ENCODE assay signal across 22 mouse cellular contexts in genomic region chr16:88651082-88651481, GRCm38 (mm10). TPM values are rescaled to one million over a fixed set of nuclear protein-coding genes. Genes with fewer than 3 reads are reported as not detected.
DNase-seq lines count a peak whose midpoint lies in the region; ATAC-seq and TF ChIP-seq lines count a peak whose summit lies in the region.
"Had no signal": no experiment of that assay in that cellular context is flagged by ENCODE, and none has a peak within 500 bp of the region (broad histone marks: within the 10 kb centered on the region; RNA-seq: fewer than 3 reads in every experiment).

No protein-coding gene starts in this region.

- no peak overlapping the region for H3K4me2 ChIP-seq in midbrain, embryonic 11.5 days
- H3K4me2 ChIP-seq in midbrain, embryonic 13.5 days (replicated peaks) = no peak overlapping the region
- no peak overlapping the region for H3K4me2 ChIP-seq in intestine, embryonic 16.5 days (ENCODE audit: low read depth, low read length)
- H3K4me2 ChIP-seq in forebrain, postnatal 0 days (ENCODE audit: low read depth) = no peak overlapping the region
- H3K4me2 ChIP-seq: embryonic facial prominence, embryonic 13.5 days; forebrain, embryonic 13.5 days; forebrain, embryonic 15.5 days had no signal

- ATAC-seq in midbrain, embryonic 11.5 days (ENCODE audit: low FRiP score) = no peak
- no peak for ATAC-seq in midbrain, embryonic 13.5 days
- ATAC-seq in intestine, embryonic 16.5 days = peak; percentile 79
- ATAC-seq in forebrain, postnatal 0 days = no peak
- ATAC-seq: forebrain, embryonic 13.5 days; forebrain, embryonic 15.5 days had no signal

- H3K27ac ChIP-seq in midbrain, embryonic 11.5 days (ENCODE audit: low read depth, low read length) = no peak overlapping the region
- H3K27ac ChIP-seq in midbrain, embryonic 13.5 days = no peak overlapping the region
- H3K27ac ChIP-seq in intestine, embryonic 16.5 days (ENCODE audit: low read length) = no peak overlapping the region; the same call in 1 of the 2 replicates
- no peak overlapping the region for H3K27ac ChIP-seq in forebrain, postnatal 0 days (ENCODE audit: low read depth, low read length)
- H3K27ac ChIP-seq: embryonic facial prominence, embryonic 13.5 days; forebrain, embryonic 13.5 days; forebrain, embryonic 15.5 days had no signal

- no peaks in the 10 kb centered on the region for H3K9me3 ChIP-seq in midbrain, embryonic 11.5 days (ENCODE audit: control insufficient read depth, low read length)
- no peaks in the 10 kb centered on the region for H3K9me3 ChIP-seq in midbrain, embryonic 13.5 days
- no peaks in the 10 kb centered on the region for H3K9me3 ChIP-seq in intestine, embryonic 16.5 days (ENCODE audit: control insufficient read depth, low read length)
- H3K9me3 ChIP-seq in forebrain, postnatal 0 days (ENCODE audit: low read length) = no peaks in the 10 kb centered on the region
- H3K9me3 ChIP-seq: embryonic facial prominence, embryonic 13.5 days; forebrain, embryonic 13.5 days; forebrain, embryonic 15.5 days had no signal

- H3K27me3 ChIP-seq in midbrain, embryonic 11.5 days (ENCODE audit: control insufficient read depth, insufficient read depth, low read length) = no peaks in the 10 kb centered on the region
- no peaks in the 10 kb centered on the region for H3K27me3 ChIP-seq in midbrain, embryonic 13.5 days
- H3K27me3 ChIP-seq in intestine, embryonic 16.5 days (replicated peaks; ENCODE audit: control insufficient read depth, insufficient read depth, low read length) = no peaks in the 10 kb centered on the region
- no peaks in the 10 kb centered on the region for H3K27me3 ChIP-seq in forebrain, postnatal 0 days (ENCODE audit: insufficient read depth, low read length)
- H3K27me3 ChIP-seq: embryonic facial prominence, embryonic 13.5 days; forebrain, embryonic 13.5 days; forebrain, embryonic 15.5 days had no signal

- no peak overlapping the region for H3K9ac ChIP-seq in midbrain, embryonic 11.5 days (ENCODE audit: low read length)
- no peak overlapping the region for H3K9ac ChIP-seq in midbrain, embryonic 13.5 days (replicated peaks)
- no peak overlapping the region for H3K9ac ChIP-seq in intestine, embryonic 16.5 days (ENCODE audit: low read depth, low read length)
- H3K9ac ChIP-seq in forebrain, postnatal 0 days = no peak overlapping the region
- H3K9ac ChIP-seq: embryonic facial prominence, embryonic 13.5 days; forebrain, embryonic 13.5 days; forebrain, embryonic 15.5 days had no signal

- DNase-seq in midbrain, embryonic 11.5 days (ENCODE audit: low spot score, missing footprints) = peak; percentile 47
- DNase-seq in large intestine, adult 2 months (ENCODE audit: low read depth, low spot score) = peak; percentile 70
- no peak for DNase-seq in forebrain, postnatal 0 days
- no peak for DNase-seq in frontal cortex, adult 2 months (ENCODE audit: extremely low spot score in 1 of 2, low spot score in 1 of 2)
- DNase-seq: adrenal gland, adult 2 months; adrenal gland, postnatal 10 days; adrenal gland, postnatal 25 days; cerebellum, adult 11-12 months; cerebellum, adult 2 months; cerebellum, adult 9-10 months; cerebellum, postnatal 25 days had no signal

- no peaks in the 10 kb centered on the region for H3K4me1 ChIP-seq in midbrain, embryonic 11.5 days (ENCODE audit: control insufficient read depth, insufficient read depth, low read length)
- H3K4me1 ChIP-seq in midbrain, embryonic 13.5 days (replicated peaks) = no peaks in the 10 kb centered on the region
- peaks cover 6% of the 10 kb centered on the region; the same call in 1 of the 2 replicates for H3K4me1 ChIP-seq in intestine, embryonic 16.5 days (ENCODE audit: control insufficient read depth, insufficient read depth, low read length)
- H3K4me1 ChIP-seq in forebrain, postnatal 0 days (ENCODE audit: insufficient read depth) = no peaks in the 10 kb centered on the region
- H3K4me1 ChIP-seq: embryonic facial prominence, embryonic 13.5 days; forebrain, embryonic 13.5 days; forebrain, embryonic 15.5 days had no signal

- TF ChIP-seq CTCF in forebrain, postnatal 0 days (IDR thresholded peaks at IDR 0.05; ENCODE audit: low read depth) = no peak

- no peak overlapping the region for H3K4me3 ChIP-seq in midbrain, embryonic 11.5 days (ENCODE audit: low read depth, low read length)
- no peak overlapping the region for H3K4me3 ChIP-seq in midbrain, embryonic 13.5 days (replicated peaks)
- H3K4me3 ChIP-seq in intestine, embryonic 16.5 days (ENCODE audit: low read length) = no peak overlapping the region
- H3K4me3 ChIP-seq in forebrain, postnatal 0 days (ENCODE audit: low read depth, low read length) = no peak overlapping the region
- H3K4me3 ChIP-seq: embryonic facial prominence, embryonic 13.5 days; forebrain, embryonic 13.5 days; forebrain, embryonic 15.5 days had no signal

- H3K36me3 ChIP-seq in midbrain, embryonic 11.5 days (ENCODE audit: control insufficient read depth, insufficient read depth, low read length) = no peaks in the 10 kb centered on the region
- H3K36me3 ChIP-seq in midbrain, embryonic 13.5 days = no peaks in the 10 kb centered on the region
- no peaks in the 10 kb centered on the region for H3K36me3 ChIP-seq in intestine, embryonic 16.5 days (ENCODE audit: control insufficient read depth, insufficient read depth, low read length)
- no peaks in the 10 kb centered on the region for H3K36me3 ChIP-seq in forebrain, postnatal 0 days (ENCODE audit: insufficient read depth)
- H3K36me3 ChIP-seq: embryonic facial prominence, embryonic 13.5 days; forebrain, embryonic 15.5 days had no signal

- WGBS in midbrain, embryonic 11.5 days = 81% methylated on average over 1 of the region's 1 CpGs
- WGBS in midbrain, embryonic 13.5 days = 92% methylated on average over 1 of the region's 1 CpGs
- WGBS in intestine, embryonic 16.5 days = 57% methylated on average over 1 of the region's 1 CpGs
- 20% methylated on average over 1 of the region's 1 CpGs for WGBS in large intestine, adult 2 months
- WGBS in forebrain, postnatal 0 days = 84% methylated on average over 1 of the region's 1 CpGs

RNA-seq across cellular contexts. Expression of gene Krtap26-1, which starts 3.5 kb away (rescaled TPM):
- not detected in 2 replicates for polyA plus RNA-seq in midbrain, embryonic 11.5 days (2014; fragmentation: Nextera tagmentation; extraction: Ambion mirVana)
- polyA plus RNA-seq in midbrain, embryonic 13.5 days (2015; fragmentation: Nextera tagmentation; extraction: Ambion mirVana) = not detected in 2 replicates
- 0.28 TPM in 1 of 2 replicates, not detected in the other for polyA plus RNA-seq in intestine, embryonic 16.5 days (2015; fragmentation: Nextera tagmentation; extraction: Ambion mirVana)
- not detected in 2 replicates for polyA plus RNA-seq in large intestine, adult 2 months (2012; rRNA removed)
- not detected in 2 replicates for total RNA-seq in forebrain, postnatal 0 days (2014; rRNA removed)
- not detected in 2 replicates for polyA plus RNA-seq in forebrain, postnatal 0 days (2015; fragmentation: Nextera tagmentation; extraction: Ambion mirVana)
- not detected in 2 replicates for polyA plus RNA-seq in frontal cortex, adult 2 months (2012; rRNA removed)
- total RNA-seq: adrenal gland, adult 2 months; adrenal gland, postnatal 10 days; adrenal gland, postnatal 25 days; ES-E14; MEL had no signal
- polyA plus RNA-seq: adrenal gland, adult 2 months; C2C12; cerebellum, adult 2 months; cortical plate, adult 2 months; embryonic facial prominence, embryonic 11.5 days; embryonic facial prominence, embryonic 13.5 days; forebrain, embryonic 11.5 days; forebrain, embryonic 13.5 days; forebrain, embryonic 15.5 days had no signal

RNA-seq across cellular contexts. Expression of gene Krtap27-1, which starts 20.4 kb away (rescaled TPM):
- polyA plus RNA-seq in midbrain, embryonic 11.5 days (2014; fragmentation: Nextera tagmentation; extraction: Ambion mirVana) = not detected in 2 replicates
- not detected in 2 replicates for polyA plus RNA-seq in midbrain, embryonic 13.5 days (2015; fragmentation: Nextera tagmentation; extraction: Ambion mirVana)
- polyA plus RNA-seq in intestine, embryonic 16.5 days (2015; fragmentation: Nextera tagmentation; extraction: Ambion mirVana) = not detected in 2 replicates
- not detected in 2 replicates for polyA plus RNA-seq in large intestine, adult 2 months (2012; rRNA removed)
- total RNA-seq in forebrain, postnatal 0 days (2014; rRNA removed) = not detected in 2 replicates
- not detected in 2 replicates for polyA plus RNA-seq in forebrain, postnatal 0 days (2015; fragmentation: Nextera tagmentation; extraction: Ambion mirVana)
- polyA plus RNA-seq in frontal cortex, adult 2 months (2012; rRNA removed) = not detected in 2 replicates
- total RNA-seq: adrenal gland, adult 2 months; adrenal gland, postnatal 10 days; adrenal gland, postnatal 25 days; ES-E14; MEL had no signal
- polyA plus RNA-seq: adrenal gland, adult 2 months; C2C12; cerebellum, adult 2 months; cortical plate, adult 2 months; embryonic facial prominence, embryonic 11.5 days; embryonic facial prominence, embryonic 13.5 days; forebrain, embryonic 11.5 days; forebrain, embryonic 13.5 days; forebrain, embryonic 15.5 days had no signal

RNA-seq across cellular contexts. Expression of gene 2310079G19Rik, which starts 23.6 kb away (rescaled TPM):
- not detected in 2 replicates for polyA plus RNA-seq in midbrain, embryonic 11.5 days (2014; fragmentation: Nextera tagmentation; extraction: Ambion mirVana)
- not detected in 2 replicates for polyA plus RNA-seq in midbrain, embryonic 13.5 days (2015; fragmentation: Nextera tagmentation; extraction: Ambion mirVana)
- not detected in 2 replicates for polyA plus RNA-seq in intestine, embryonic 16.5 days (2015; fragmentation: Nextera tagmentation; extraction: Ambion mirVana)
- not detected in 2 replicates for polyA plus RNA-seq in large intestine, adult 2 months (2012; rRNA removed)
- total RNA-seq in forebrain, postnatal 0 days (2014; rRNA removed) = not detected in 2 replicates
- not detected in 2 replicates for polyA plus RNA-seq in forebrain, postnatal 0 days (2015; fragmentation: Nextera tagmentation; extraction: Ambion mirVana)
- not detected in 2 replicates for polyA plus RNA-seq in frontal cortex, adult 2 months (2012; rRNA removed)
- total RNA-seq: adrenal gland, adult 2 months; adrenal gland, postnatal 10 days; adrenal gland, postnatal 25 days; ES-E14; MEL had no signal
- polyA plus RNA-seq: adrenal gland, adult 2 months; C2C12; cerebellum, adult 2 months; cortical plate, adult 2 months; embryonic facial prominence, embryonic 11.5 days; embryonic facial prominence, embryonic 13.5 days; forebrain, embryonic 11.5 days; forebrain, embryonic 13.5 days; forebrain, embryonic 15.5 days had no signal

RNA-seq across cellular contexts. Expression of gene Krtap24-1, which starts 39.0 kb away (rescaled TPM):
- not detected in 2 replicates for polyA plus RNA-seq in midbrain, embryonic 11.5 days (2014; fragmentation: Nextera tagmentation; extraction: Ambion mirVana)
- not detected in 2 replicates for polyA plus RNA-seq in midbrain, embryonic 13.5 days (2015; fragmentation: Nextera tagmentation; extraction: Ambion mirVana)
- not detected in 2 replicates for polyA plus RNA-seq in intestine, embryonic 16.5 days (2015; fragmentation: Nextera tagmentation; extraction: Ambion mirVana)
- polyA plus RNA-seq in large intestine, adult 2 months (2012; rRNA removed) = not detected in 2 replicates
- not detected in 2 replicates for total RNA-seq in forebrain, postnatal 0 days (2014; rRNA removed)
- polyA plus RNA-seq in forebrain, postnatal 0 days (2015; fragmentation: Nextera tagmentation; extraction: Ambion mirVana) = not detected in 2 replicates
- not detected in 2 replicates for polyA plus RNA-seq in frontal cortex, adult 2 months (2012; rRNA removed)
- total RNA-seq: adrenal gland, adult 2 months; adrenal gland, postnatal 10 days; adrenal gland, postnatal 25 days; ES-E14; MEL had no signal
- polyA plus RNA-seq: adrenal gland, adult 2 months; C2C12; cerebellum, adult 2 months; cortical plate, adult 2 months; embryonic facial prominence, embryonic 11.5 days; embryonic facial prominence, embryonic 13.5 days; forebrain, embryonic 11.5 days; forebrain, embryonic 13.5 days; forebrain, embryonic 15.5 days had no signal

RNA-seq across cellular contexts. Expression of gene 2310061N02Rik, which starts 56.7 kb away (rescaled TPM):
- not detected in 2 replicates for polyA plus RNA-seq in midbrain, embryonic 11.5 days (2014; fragmentation: Nextera tagmentation; extraction: Ambion mirVana)
- polyA plus RNA-seq in midbrain, embryonic 13.5 days (2015; fragmentation: Nextera tagmentation; extraction: Ambion mirVana) = not detected in 2 replicates
- not detected in 2 replicates for polyA plus RNA-seq in intestine, embryonic 16.5 days (2015; fragmentation: Nextera tagmentation; extraction: Ambion mirVana)
- polyA plus RNA-seq in large intestine, adult 2 months (2012; rRNA removed) = not detected in 2 replicates
- total RNA-seq in forebrain, postnatal 0 days (2014; rRNA removed) = not detected in 2 replicates
- not detected in 2 replicates for polyA plus RNA-seq in forebrain, postnatal 0 days (2015; fragmentation: Nextera tagmentation; extraction: Ambion mirVana)
- polyA plus RNA-seq in frontal cortex, adult 2 months (2012; rRNA removed) = not detected in 2 replicates
- total RNA-seq: adrenal gland, adult 2 months; adrenal gland, postnatal 10 days; adrenal gland, postnatal 25 days; ES-E14; MEL had no signal
- polyA plus RNA-seq: adrenal gland, adult 2 months; C2C12; cerebellum, adult 2 months; cortical plate, adult 2 months; embryonic facial prominence, embryonic 11.5 days; embryonic facial prominence, embryonic 13.5 days; forebrain, embryonic 11.5 days; forebrain, embryonic 13.5 days; forebrain, embryonic 15.5 days had no signal

Comparison
In these comparisons a context has a peak if more than half of its experiments do, and no peak if none do; other contexts are left out.
1. DNase-seq: peak in midbrain, embryonic 11.5 days (single experiment) and large intestine, adult 2 months (single experiment); none in forebrain, postnatal 0 days (single experiment) and frontal cortex, adult 2 months (0 of 2).